Mouse (Mus musculus) MEL (cell line): Measurements from ENCODE around the gene Mbd3. TPM values are rescaled to one million over a fixed set of nuclear protein-coding genes. Genes with fewer than 3 reads are reported as not detected.

Experiments
- DNase-seq: peaks from one replicate; pipeline ENCODE4 v3.0.0; 2011; ENCODE audit warnings: low read depth, low spot score
- H3K27ac ChIP-seq: 2 replicates; pipeline ENCODE4 v1.5.1; 2012; ENCODE audit warnings: low read depth, mild to moderate bottlenecking, control low read depth, low read length, moderate library complexity; ENCODE audit not compliant: control insufficient read depth
- H3K27me3 ChIP-seq, 2 experiments: fragments of 150-350 bp in 1 of 2; sonication (generic) in 1 of 2; 2 replicates each; pipeline ENCODE4 v1.6.1; 2012; ENCODE audit warnings: low read length in 2 of 2, mild to moderate bottlenecking in 2 of 2, improper control_type of control experiment in 1 of 2, moderate library complexity in 1 of 2; ENCODE audit not compliant: insufficient read depth in 2 of 2, control insufficient read depth in 1 of 2
- H3K36me3 ChIP-seq, 2 experiments: 2 replicates each; pipeline ENCODE4 v1.6.1; 2012 to 2014; ENCODE audit warnings: low read length in 2 of 2, improper control_type of control experiment in 1 of 2, inconsistent platforms in 1 of 2, mild to moderate bottlenecking in 1 of 2; ENCODE audit not compliant: insufficient read depth in 2 of 2, control insufficient read depth in 1 of 2
- H3K4me1 ChIP-seq, 2 experiments: fragments of 150-350 bp in 1 of 2; sonication (generic) in 1 of 2; 2 replicates each; pipeline ENCODE4 v1.6.1; 2012; ENCODE audit warnings: low read length in 2 of 2, improper control_type of control experiment in 1 of 2, mild to moderate bottlenecking in 1 of 2; ENCODE audit not compliant: insufficient read depth in 2 of 2, control insufficient read depth in 1 of 2
- H3K4me3 ChIP-seq, 2 experiments: fragments of 150-350 bp in 1 of 2; sonication (generic) in 1 of 2; 2 replicates each; pipeline ENCODE4 v1.5.1; 2012; ENCODE audit warnings: low read depth in 2 of 2, low read length in 2 of 2, mild to moderate bottlenecking in 2 of 2, moderate library complexity in 2 of 2, control low read depth in 1 of 2, improper control_type of control experiment in 1 of 2; ENCODE audit not compliant: control insufficient read depth in 1 of 2, insufficient read depth in 1 of 2
- H3K79me2 ChIP-seq: 2 replicates; pipeline ENCODE4 v1.6.1; 2012; ENCODE audit warnings: mild to moderate bottlenecking, low read length, moderate library complexity; ENCODE audit not compliant: control insufficient read depth, poor library complexity, insufficient read depth
- H3K9ac ChIP-seq: 2 replicates; pipeline ENCODE4 v1.6.1; 2012; ENCODE audit warnings: low read depth, mild to moderate bottlenecking, control low read depth, low read length, moderate library complexity; ENCODE audit not compliant: control insufficient read depth, poor library complexity, severe bottlenecking
- H3K9me3 ChIP-seq: fragments of 150-350 bp; sonication (generic); replicated peaks from 2 replicates; pipeline ENCODE4 v1.6.1; 2012; ENCODE audit warnings: mild to moderate bottlenecking, low read length, improper control_type of control experiment, moderate library complexity; ENCODE audit not compliant: insufficient read depth
- CHD1 ChIP-seq: IDR thresholded peaks from 2 replicates; pipeline ENCODE4 v1.6.1; 2012; ENCODE audit warnings: low read depth, mild to moderate bottlenecking, inconsistent platforms, low read length, improper control_type of control experiment
- CHD2 ChIP-seq: IDR thresholded peaks from 2 replicates; pipeline ENCODE4 v1.6.1; 2011; ENCODE audit warnings: low read length, improper control_type of control experiment
- KAT2A ChIP-seq: conservative IDR thresholded peaks from 2 replicates; pipeline ENCODE4 v1.6.1; 2012; ENCODE audit warnings: low read depth, low read length, improper control_type of control experiment, inconsistent platforms
- MAZ ChIP-seq: IDR thresholded peaks from 2 replicates; pipeline ENCODE4 v1.6.1; 2012; ENCODE audit warnings: low read depth, mild to moderate bottlenecking, inconsistent platforms, low read length, improper control_type of control experiment
- MYC ChIP-seq: IDR thresholded peaks from 2 replicates; pipeline ENCODE4 v1.6.1; 2011; ENCODE audit warnings: low read depth, mild to moderate bottlenecking, low read length, improper control_type of control experiment, moderate library complexity
- NRF1 ChIP-seq: IDR thresholded peaks from 2 replicates; pipeline ENCODE4 v1.6.1; 2014; ENCODE audit warnings: low read depth, mild to moderate bottlenecking, inconsistent platforms, low read length, improper control_type of control experiment, moderate library complexity; ENCODE audit not compliant: poor library complexity, insufficient read depth, severe bottlenecking
- POLR2A ChIP-seq, 2 experiments: IDR thresholded peaks; 2 replicates each; pipeline ENCODE4 v1.6.1; 2011 to 2012; ENCODE audit warnings: low read length in 2 of 2, mild to moderate bottlenecking in 2 of 2, control low read depth in 1 of 2, improper control_type of control experiment in 1 of 2, low read depth in 1 of 2, moderate library complexity in 1 of 2; ENCODE audit not compliant: control insufficient read depth in 1 of 2, insufficient read depth in 1 of 2, poor library complexity in 1 of 2
- POLR2AphosphoS2 ChIP-seq: IDR thresholded peaks from 2 replicates; pipeline ENCODE4 v1.6.1; 2011; ENCODE audit warnings: low read length, improper control_type of control experiment
- POLR2AphosphoS5 ChIP-seq: IDR thresholded peaks from 2 replicates; pipeline ENCODE4 v1.6.1; 2012; ENCODE audit warnings: low read depth, borderline replicate concordance, mild to moderate bottlenecking, inconsistent platforms, low read length, moderate library complexity, mixed read lengths
- TAL1 ChIP-seq: IDR thresholded peaks from 2 replicates; pipeline ENCODE4 v1.6.1; 2012; ENCODE audit warnings: mild to moderate bottlenecking, inconsistent platforms, low read length, moderate library complexity, mixed read lengths
- TCF12 ChIP-seq: IDR thresholded peaks from 2 replicates; pipeline ENCODE4 v1.6.1; 2014; ENCODE audit warnings: low read depth, mild to moderate bottlenecking, inconsistent platforms, low read length, improper control_type of control experiment, moderate library complexity
- UBTF ChIP-seq: IDR thresholded peaks from 2 replicates; pipeline ENCODE4 v1.6.1; 2012; ENCODE audit warnings: low read depth, mild to moderate bottlenecking, inconsistent platforms, low read length, improper control_type of control experiment, moderate library complexity, borderline replicate concordance; ENCODE audit not compliant: insufficient read depth
- ZMIZ1 ChIP-seq: IDR thresholded peaks from 2 replicates; pipeline ENCODE4 v1.6.1; 2012; ENCODE audit warnings: low read depth, mild to moderate bottlenecking, inconsistent platforms, low read length, improper control_type of control experiment, moderate library complexity
- polyA plus RNA-seq, 2 experiments: library from polyadenylated mRNA; stranded (reverse) in 1 of 2; unstranded in 1 of 2; fragments of >175 nt in 1 of 2; fragments of >200 nt in 1 of 2; gene quantifications; 2 replicates each; pipeline versions ENCODE4 v1.2.1 to v1.2.4; 2012; ENCODE audit warnings: low replicate concordance in 2 of 2, low read depth in 1 of 2; ENCODE audit not compliant: insufficient read length in 2 of 2, insufficient read depth in 1 of 2, missing spikeins in 1 of 2
- total RNA-seq: library from RNA; depleted of rRNA; stranded (reverse); fragments of 300-350 nt; gene quantifications from 2 replicates; pipeline ENCODE4 v1.2.3, GENCODE M21; 2012

Mbd3 gene
- total and polyA plus RNA-seq, 3 experiments = 81.4 to 289 TPM; not detected in 1

DNA sequence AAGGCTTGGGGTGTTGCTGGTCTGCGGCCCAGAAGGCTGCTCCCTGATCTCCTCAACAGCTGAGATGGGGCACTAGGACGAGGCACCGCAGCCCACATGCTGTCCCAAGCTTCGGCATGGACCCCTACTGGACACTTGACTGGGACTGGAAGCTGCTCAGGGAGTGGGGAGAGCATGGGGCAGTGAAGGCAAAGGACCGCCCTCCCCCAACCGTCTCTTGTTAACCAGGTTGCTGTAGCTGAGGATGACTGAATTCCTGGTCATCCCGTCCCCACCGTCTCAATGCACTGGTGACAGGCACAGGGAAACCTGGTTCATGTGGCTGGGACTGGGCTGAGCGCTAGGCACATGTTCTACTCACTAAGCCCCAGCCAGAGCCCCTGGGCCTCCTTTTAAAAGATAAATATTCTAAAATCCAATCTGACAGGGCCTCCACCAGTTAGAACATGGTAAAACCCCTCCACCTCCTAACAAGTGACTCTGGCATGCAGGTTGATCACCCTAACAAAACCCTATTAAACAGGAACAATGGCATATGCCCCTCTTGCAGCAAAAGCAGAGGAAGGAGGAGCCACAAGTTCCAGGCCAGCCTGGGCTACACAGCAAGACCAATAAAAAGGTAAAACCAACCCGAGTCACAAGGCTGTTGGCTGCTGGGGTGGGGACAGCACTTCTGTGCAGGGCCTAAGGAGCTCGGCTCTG is 2.4 kb downstream of the Mbd3 start:
- Histone ChIP-seq H3K36me3 (peaks cover 9 to 21% of the 10 kb centered on the region in 2 experiments), H3K9me3 (no peaks in the 10 kb centered on the region), H3K27ac (no peak overlapping the region), H3K4me3 (peak overlapping the region in 1 of 2 experiments; percentile 58; a peak in 2 of 4 replicates), H3K79me2 (peaks cover 30% of the 10 kb centered on the region), H3K27me3 (no peaks in the 10 kb centered on the region), H3K4me1 (peaks cover 0 to 26% of the 10 kb centered on the region in 2 experiments; a peak in 3 of 4 replicates), H3K9ac (peak overlapping the region; percentile 97)
- no peak for TF ChIP-seq CHD2
- no peak for TF ChIP-seq POLR2A (IDR thresholded peaks at IDR 0.05; ENCODE audit: control insufficient read depth in 1 of 2, insufficient read depth in 1 of 2, low read depth in 1 of 2, low read length in 2 of 2, poor library complexity in 1 of 2)
- no peak for TF ChIP-seq MAZ
- no peak for TF ChIP-seq CHD1
- no peak for TF ChIP-seq NRF1
- no peak for TF ChIP-seq MYC
- no peak for TF ChIP-seq POLR2AphosphoS5
- TF ChIP-seq KAT2A = no peak
- no peak for TF ChIP-seq TAL1
- no peak for TF ChIP-seq TCF12
- TF ChIP-seq UBTF = no peak
- DNase-seq = no peak

DNA sequence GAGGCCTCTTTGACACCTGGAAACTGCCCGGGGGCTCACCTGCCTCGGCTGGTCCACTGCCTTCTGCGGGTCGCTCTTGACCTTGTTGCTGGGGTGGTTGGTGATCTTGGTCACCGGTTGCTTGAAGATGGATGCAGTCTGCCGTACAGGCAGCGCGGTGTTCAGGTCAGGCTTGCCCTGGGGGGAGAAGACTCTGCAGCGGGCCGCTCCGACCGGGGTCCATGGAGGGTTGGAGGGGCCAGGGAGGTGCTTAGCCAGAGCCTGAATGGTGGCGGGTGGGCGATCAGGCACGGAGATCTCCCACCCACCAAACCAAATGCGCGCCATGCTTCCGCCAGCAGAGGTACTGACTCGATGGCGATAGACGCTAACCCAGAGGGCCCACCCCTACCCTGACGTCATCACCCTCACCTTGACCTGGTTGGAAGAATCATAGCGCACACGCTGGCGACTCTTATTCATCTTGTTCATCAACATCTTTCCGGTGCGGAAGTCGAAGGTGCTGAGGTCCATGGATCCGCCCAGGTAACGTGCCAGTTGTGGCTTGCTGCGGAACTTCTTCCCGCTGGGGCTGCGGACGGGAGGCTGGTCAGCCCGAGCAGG is 4.2 kb downstream of the Mbd3 start:
- no peaks in the 10 kb centered on the region for H3K27me3 ChIP-seq
- H3K79me2 ChIP-seq = peaks cover 30% of the 10 kb centered on the region
- H3K9me3 ChIP-seq = no peaks in the 10 kb centered on the region
- peaks cover 0 to 12% of the 10 kb centered on the region in 2 experiments; a peak in 3 of 4 replicates for H3K4me1 ChIP-seq
- no peak overlapping the region for H3K4me3 ChIP-seq
- no peak for DNase-seq
- TF ChIP-seq ZMIZ1 (no peak), POLR2AphosphoS2 (0 out of 2 replicates have a peak, but pooled peaks have one; percentile 8)
- H3K9ac ChIP-seq = no peak overlapping the region
- H3K27ac ChIP-seq = no peak overlapping the region
- peaks cover 6 to 8% of the 10 kb centered on the region in 2 experiments for H3K36me3 ChIP-seq
